Mouse (Mus musculus): ENCODE data around the gene Pvr.

The Pvr gene

GRCm38 (mm10) chr7:19920506-19921261 is at the start of gene Pvr:
TSS of gene Pvr (minus strand) at chr7:19921160.
- peak; percentile 83 for DNase-seq

- no peak for DNase-seq
Observed at GRCm38 (mm10) chr7:19970196-19970595, 49.2 kb upstream of the Pvr start.

GRCm38 (mm10) chr7:19969541-19970090 is 48.7 kb upstream of the Pvr start:
- no peak for DNase-seq

- no peak for DNase-seq
Observed at GRCm38 (mm10) chr7:19969106-19969505, 48.1 kb upstream of the Pvr start.

GRCm38 (mm10) chr7:19964985-19965579 is 44.1 kb upstream of the Pvr start, which contains the start of gene Ceacam20:
TSS of gene Ceacam20 (plus strand) at chr7:19965412.
- no peak for DNase-seq

- DNase-seq: no peak
Observed at GRCm38 (mm10) chr7:19962423-19962822, 41.5 kb upstream of the Pvr start.

- peak; percentile 88 for DNase-seq
Observed at GRCm38 (mm10) chr7:19956341-19956781, 35.4 kb upstream of the Pvr start.

GRCm38 (mm10) chr7:19955861-19956260 is 34.9 kb upstream of the Pvr start:
- DNase-seq: no peak

- peak; percentile 23 for DNase-seq
Observed at GRCm38 (mm10) chr7:19953054-19953453, 32.1 kb upstream of the Pvr start.

- DNase-seq: peak; percentile 39
Observed at GRCm38 (mm10) chr7:19952320-19952986, 31.5 kb upstream of the Pvr start.

- DNase-seq: peak; percentile 18
Observed at GRCm38 (mm10) chr7:19950589-19950988, 29.6 kb upstream of the Pvr start, which contains the start of gene Igsf23. TSS of gene Igsf23 (minus strand) at chr7:19950756.

- DNase-seq: no peak
Observed at GRCm38 (mm10) chr7:19949996-19950395, 29.0 kb upstream of the Pvr start.

- DNase-seq: no peak
Observed at GRCm38 (mm10) chr7:19948956-19949355, 28.0 kb upstream of the Pvr start.

- DNase-seq: no peak
Observed at GRCm38 (mm10) chr7:19945821-19946515, 25.0 kb upstream of the Pvr start.

- no peak for DNase-seq
Observed at GRCm38 (mm10) chr7:19945201-19945600, 24.2 kb upstream of the Pvr start.

- DNase-seq: no peak
Observed at GRCm38 (mm10) chr7:19944709-19945108, 23.7 kb upstream of the Pvr start.

- no peak for DNase-seq
Observed at GRCm38 (mm10) chr7:19940256-19940655, 19.3 kb upstream of the Pvr start.

- no peak for DNase-seq
Observed at GRCm38 (mm10) chr7:19939555-19940235, 18.7 kb upstream of the Pvr start.

GRCm38 (mm10) chr7:19937229-19937821 is 16.4 kb upstream of the Pvr start:
- no peak for DNase-seq

GRCm38 (mm10) chr7:19935961-19936360 is 15.0 kb upstream of the Pvr start:
- no peak for DNase-seq

GRCm38 (mm10) chr7:19935171-19935751 is 14.3 kb upstream of the Pvr start:
- no peak for DNase-seq

Data from embryo, embryonic 11 days (tissue).